Mouse (Mus musculus) megakaryocyte progenitor cell, adult 5-6 weeks (primary cell): ENCODE measurements at regions not wholly inside any gene's neighbourhood (a gene's known extent, or its start where the extent isn't known, plus 50 kb on each side); places are given as distances from the start of the nearest gene placed in this dataset.
"Not testable (repeated sequence)": the region's sequence is repeated elsewhere in the genome, so short reads cannot be mapped to it uniquely, and the experiment has no call there.

Source experiments
- ATAC-seq: replicated peaks from 2 replicates; pipeline ENCODE4 v1.8.0; 2016; ENCODE audit warnings: mild to moderate bottlenecking, moderate TSS enrichment, inconsistent platforms; ENCODE audit not compliant: poor library complexity

DNA sequence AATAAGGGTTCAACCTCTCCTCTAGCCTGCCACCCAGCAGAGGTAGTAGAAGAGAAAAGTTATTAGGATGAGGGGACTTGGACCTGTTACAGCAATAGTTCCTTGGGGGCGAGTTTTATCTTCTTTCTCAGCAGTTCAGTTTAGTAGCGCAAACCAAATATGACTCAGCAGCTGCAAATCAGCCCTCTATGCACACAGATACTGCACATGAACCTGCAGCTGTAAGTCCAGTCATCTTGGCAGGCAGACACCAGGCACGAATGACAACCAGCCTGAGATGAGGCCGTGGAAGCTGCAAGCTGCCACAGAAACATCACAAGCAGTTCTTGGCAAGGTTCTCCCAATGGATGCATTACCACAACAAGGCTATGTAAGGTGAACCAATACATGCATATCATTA is 327.0 kb upstream of the Akr1e1 start:
- peak; percentile 58 for ATAC-seq

DNA sequence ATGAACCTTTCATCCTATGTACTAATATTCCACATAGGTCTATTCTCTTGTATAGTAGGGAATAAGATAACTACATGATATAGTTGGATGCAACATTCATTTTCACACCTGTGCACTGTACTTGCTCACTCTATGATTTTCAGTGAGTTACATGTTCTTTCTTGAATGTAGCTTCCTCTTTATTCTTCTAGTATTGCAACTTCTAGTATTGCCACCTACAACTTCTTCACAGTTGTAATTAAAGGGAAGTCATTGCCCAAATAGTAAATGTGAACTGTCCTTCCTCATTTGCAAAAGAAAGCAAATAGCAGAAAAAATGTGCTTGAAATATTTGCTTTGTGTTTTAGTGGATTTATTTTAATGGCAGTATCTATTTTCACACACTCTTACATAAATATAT is 330.9 kb upstream of the Akr1e1 start:
- ATAC-seq, result peak; percentile 87

DNA sequence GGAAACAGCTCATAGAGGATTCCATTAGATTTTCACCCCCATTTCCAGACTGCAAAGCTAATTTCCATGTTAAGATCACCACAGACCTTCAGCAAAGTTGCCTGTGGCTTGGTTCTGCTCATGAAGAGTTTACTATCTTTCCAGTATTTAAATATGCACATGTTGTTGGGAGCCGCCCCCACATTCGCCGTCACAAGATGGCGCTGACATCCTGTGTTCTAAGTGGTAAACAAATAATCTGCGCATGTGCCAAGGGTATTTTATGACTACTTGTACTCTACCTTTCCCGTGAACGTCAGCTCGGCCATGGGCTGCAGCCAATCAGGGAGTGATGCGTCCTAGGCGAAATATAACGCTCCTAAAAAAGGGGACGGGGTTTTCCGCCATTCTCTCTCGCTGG is 333.5 kb upstream of the Akr1e1 start:
- peak; percentile 82 for ATAC-seq

DNA sequence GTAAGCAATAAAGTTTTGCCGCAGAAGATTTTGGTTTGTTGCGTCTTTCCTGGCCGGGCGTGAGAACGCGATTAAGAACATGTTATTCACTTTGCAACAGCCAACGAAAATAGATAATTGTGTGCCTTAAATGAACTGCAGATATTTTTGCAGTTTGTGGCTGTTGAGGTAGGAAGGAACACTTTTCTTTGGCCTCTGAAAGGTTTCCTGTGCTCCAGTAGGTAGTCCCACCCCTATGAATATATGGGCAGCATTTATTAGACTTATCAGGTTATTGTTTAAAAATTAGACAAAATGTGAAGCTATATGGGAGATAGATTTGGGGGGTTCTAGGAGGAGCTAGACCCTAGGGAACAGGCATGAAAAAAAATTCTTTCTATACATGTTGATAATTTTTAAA is 334.1 kb upstream of the Akr1e1 start:
- ATAC-seq, result peak; percentile 44; the same call in 1 of the 2 replicates

DNA sequence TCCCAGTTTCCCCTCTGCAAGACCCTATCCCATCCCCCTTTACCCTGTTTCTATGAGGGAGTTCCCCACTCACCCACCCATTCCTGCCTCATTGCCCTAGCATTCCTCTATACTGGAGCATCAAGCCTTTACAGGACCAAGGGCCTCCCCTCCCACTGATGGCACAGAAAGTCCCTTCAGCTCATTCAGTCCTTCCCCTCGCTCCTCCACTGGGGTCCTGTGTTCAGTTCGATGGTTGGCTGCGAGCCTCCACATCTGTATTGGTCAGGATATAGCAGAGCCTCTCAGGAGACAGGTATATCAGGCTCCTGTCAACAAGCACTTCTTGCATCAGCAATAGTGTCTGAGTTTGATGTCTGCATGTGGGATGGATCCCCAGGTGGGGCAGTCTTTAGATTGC is 346.4 kb upstream of the Akr1e1 start:
- ATAC-seq, result no peak

DNA sequence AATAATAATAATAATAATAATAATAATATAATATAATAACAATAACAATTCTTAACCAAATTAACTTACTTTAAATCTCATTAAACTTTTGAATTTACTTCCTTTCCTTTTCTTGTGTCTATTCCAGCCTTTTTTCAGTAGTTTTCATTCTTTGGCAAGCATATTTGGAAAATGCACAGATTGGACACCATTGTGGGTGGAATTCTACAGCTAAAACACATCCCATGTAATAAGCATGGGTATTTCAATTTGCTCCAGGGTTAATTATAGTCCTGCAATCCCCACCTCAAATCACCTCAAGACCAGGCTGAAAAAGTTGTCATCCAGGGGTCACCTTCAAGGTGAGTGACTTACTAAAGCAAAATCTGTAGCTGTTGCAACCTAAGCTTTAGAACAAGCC is 355.9 kb upstream of the Akr1e1 start:
- no peak for ATAC-seq

DNA sequence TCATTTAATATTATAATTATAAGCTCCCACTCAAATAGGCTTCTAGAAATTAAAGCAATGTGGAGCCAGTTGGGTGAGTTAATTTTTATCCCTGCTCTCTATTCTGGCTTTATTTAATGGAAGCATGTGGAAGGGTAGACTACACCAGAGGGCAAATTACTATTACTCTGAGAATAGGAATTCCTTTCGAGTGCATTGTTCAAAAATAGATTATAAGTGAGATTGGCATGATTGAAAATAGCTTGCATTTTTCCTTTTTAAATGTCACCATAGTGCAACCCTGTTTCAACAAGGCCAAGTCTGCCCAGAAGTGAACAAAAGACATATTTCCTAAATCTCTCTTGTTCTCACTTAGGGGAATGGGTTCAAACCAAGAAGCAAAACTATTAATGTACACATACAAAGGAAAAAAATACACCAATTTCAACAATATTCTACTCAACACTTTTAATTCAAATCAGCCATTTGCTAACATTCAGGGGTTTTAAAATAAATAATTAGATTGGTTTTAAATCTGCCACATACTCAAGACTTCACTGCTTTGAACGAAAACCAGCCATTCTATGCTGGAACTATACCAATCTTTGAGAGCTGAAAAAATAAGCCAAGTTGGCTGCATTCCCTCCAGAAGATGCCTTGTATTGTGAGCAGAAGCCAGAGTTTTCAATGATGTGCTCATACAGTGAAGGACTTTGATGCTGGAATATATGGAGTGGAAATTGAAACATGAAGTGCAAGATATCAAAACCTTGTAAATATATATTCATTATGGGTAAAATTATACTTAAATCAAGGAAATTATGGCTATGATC is 361.3 kb upstream of the Akr1e1 start:
- ATAC-seq, result no peak

DNA sequence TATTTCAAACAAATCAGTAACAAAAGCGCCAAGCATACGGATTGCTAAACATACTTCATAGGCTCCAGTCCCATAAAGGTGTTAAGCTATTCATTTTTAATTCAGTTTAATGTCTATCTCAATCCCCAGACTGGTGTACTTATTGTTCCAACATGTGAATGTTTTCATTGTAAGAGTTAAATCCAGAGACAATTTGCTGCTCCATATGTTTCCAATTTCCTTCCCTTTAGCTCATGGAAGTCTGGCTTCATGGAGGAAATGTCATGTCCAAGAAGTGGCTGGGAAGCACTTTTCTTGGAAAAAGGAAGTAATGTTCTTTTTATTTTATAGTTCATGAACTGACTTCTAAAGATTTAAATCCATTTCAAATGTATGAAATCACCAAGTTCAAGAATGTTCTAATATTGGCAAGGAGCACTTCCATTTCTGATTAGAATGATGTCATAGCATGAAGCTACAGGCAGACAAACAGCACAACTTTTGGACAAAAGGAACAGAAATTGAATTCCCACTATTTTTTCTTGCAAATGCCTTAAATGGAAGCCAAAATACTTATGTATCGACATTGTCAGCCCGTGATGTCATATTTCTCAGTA is 362.6 kb upstream of the Akr1e1 start:
- ATAC-seq, result no peak

DNA sequence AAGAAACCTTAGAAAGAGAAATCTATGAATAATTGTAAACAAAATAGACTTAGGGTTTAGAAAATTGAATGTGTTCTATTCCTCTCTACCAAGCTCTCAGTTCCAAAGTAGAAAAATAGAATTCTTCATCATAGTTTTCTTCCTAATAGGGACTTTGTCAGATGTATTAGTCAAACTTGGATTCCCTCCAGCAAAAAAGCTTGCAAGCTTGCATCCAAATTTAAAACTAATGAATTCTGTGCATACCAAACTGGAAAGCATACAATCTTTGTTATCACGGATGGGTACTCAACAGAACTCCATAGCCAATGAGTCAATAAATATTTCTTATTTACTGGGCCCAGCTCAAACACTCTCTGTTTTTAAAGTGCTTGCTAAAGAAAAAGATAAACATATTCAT is 383.9 kb upstream of the Akr1e1 start:
- no peak for ATAC-seq

DNA sequence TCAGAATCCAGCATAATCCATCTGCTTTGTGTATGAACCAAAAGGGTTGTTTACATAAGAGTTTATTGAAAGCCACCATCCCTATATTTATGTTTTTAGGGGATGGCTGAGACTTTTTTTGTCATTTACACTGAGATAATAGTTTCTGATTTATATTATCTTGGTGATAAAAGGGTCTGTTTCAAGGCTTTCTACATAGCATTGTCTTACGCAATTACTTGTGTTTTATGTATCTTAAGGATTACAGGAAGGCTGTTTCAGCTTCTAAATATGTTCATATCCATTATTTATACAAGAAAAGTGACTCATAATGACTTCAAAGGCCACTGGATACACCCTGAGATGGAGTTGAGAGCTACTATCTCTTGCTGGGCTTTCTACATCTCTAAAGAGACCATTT is 399.3 kb upstream of the Akr1e1 start:
- no peak for ATAC-seq

DNA sequence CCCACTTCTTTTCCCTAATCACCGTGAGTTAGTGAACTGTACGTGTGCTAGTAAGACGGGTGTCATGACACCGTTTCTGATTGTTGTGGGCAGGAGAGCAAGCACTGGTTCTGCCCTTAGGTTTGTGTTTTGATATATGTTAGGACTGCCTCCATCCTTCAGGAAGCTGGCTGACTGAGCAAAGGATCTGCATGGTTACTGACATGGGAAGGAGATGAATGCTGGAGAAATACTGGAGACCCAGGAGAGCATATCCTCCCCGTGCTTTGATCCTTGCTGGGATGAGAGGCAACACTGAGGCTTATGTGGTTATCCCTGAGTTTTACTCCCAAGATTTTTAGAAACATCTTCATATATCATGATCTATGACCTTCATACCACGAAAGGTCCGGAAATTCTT is 413.5 kb upstream of the Akr1e1 start:
- no peak for ATAC-seq

DNA sequence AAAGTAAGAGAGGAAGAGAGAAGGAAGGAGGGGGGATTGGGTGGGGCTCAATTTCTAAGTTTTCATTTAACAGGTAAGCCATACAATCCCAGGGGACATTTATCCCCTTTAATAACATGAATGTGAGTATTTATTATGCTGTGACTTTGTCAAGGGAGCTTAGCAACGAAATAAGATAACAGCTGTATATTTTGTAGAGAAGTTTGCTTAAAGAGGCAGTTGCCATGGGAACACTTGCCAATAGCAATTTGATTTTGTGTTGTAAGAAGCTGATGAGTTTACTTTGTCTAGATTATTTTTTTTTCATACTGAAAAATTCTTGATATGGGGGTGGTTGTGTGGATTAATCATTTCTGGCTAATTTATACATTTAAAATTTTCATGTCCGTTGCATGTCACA is 450.9 kb upstream of the Akr1e1 start:
- ATAC-seq, result no peak

DNA sequence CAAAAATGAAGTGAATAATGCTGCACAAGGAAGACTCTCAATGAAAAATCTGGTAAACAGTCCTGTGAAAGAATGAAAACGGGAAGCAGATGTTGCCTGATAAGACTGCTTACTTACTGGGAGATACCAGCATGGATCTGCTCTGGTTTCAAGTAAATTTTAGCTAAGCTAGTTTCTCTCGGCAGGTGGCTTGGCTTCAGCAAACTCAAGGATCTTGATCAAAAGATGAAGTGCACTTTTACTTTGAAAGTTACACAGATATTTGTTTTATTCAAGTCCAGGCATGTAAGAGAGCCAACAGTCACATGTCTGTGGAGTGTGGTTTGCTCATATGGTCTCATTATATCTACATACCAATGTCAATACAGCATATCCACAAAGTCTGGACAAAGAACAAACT is 451.5 kb upstream of the Akr1e1 start:
- no peak for ATAC-seq

DNA sequence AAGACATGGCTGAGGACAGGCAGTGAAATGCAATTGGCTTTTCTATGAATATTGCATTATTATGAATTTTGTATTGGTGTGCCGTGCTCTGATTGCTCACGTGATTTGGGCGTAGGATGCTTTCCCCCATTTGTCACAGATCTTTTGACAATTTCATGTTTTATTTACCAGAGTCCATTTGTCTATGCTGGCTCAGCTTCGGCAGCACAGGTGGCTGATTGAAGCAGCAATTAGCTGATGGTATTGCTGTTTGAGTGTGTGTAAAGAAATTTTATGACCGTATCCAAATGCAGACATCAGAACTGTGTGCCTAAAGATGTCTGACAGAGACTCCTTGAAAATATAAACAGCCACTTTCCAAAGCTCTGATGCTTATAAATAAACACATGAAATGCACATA is 498.5 kb upstream of the Akr1e1 start:
- ATAC-seq, result no peak

DNA sequence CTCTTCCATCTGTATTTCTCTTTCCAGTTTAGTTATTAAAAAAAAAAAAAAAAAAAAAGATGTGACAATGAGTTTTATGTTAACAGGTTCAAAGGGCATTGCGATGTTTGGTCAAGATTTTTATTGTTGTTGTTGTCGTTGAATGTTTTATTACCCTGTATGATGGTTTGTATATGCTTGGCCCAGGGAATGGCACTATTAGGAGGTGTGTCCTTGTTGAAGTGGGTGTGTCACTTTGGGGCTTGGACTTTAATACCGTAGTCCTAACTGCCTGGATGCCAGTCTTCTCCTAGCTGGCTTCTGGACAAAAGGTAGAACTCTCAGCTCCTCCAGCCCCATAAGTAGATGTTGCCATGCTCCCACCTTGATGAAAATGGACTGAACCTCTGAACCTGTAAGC is 545.9 kb upstream of the Akr1e1 start:
- ATAC-seq, result no peak

DNA sequence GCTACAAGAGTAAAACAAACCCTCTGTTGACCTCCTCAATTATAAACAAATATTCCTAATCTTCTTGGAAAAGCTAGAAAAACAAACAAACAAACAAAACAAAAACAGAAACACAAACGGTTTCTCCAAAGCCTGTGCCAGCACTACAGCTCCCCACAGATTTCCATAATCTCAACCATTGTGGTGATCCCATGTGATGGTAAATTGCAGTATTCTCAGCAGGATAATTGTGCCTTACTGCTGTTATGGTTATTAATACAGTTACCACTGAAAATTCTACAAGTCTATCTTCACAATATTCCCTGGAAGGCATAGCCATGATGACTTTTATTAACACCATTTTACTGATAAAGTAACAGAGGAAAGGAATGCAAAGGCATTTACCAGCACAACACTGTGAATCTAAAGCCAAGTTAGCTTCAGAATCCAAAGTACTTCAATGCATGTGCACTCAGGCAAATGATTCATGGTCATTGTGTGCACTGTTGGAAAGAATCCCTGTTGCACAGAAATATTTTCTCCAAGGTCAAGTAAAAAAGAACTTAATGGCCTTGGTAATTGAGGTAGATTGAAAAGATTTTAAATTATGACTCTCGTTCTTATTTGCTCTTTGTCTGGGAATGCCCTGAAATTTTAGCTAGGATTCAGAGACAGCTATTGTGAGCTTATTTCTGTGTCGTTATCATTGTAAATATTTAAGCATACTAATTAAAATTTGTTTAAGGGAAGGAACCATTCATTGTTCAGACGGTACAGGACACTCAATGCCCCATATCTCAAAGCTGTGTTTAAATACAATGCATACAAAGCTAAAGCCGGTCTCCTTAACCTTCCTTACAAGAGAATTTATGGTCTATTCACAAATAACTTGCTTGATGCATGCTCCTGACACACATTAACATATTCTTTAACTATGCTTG is 551.1 kb upstream of the Akr1e1 start:
- no peak for ATAC-seq

DNA sequence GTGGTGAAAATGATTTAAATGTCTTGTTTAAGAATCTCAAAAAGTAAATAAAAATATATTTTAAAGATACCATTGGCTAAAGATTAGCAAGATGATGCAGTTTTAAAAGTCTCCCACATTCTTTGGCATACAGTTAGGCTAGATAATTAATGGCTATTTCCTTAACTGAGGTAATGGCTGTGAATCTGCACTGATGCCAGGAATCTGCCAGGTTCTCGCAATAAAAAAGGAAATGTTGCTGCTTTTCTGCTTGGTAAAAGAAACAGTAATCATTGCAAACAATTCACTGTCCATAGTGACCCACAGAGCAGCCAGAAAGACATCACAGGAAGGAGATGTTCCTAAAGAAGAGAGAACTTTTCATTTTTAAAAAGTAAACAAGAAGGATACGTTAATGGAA is 557.7 kb upstream of the Akr1e1 start:
- no peak for ATAC-seq

DNA sequence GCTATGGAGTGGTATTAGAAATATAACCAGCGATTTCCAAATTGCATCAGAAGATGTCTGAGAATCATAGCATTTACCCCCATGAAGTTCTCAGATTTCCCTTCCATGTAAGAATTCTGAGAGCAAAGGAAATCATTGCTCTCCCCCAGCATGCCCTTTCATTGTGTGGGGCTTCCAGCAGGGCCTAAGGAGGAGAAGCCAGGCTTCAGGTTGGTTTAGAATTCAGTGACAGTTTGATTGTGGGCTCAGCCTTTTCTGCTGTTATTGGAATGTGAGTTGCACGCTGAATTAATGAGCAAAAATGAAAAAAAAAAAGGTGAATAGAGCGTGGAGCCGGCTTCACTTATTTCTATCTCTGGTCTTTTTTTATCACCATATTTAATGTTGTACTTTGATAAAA is 570.0 kb upstream of the Akr1e1 start:
- ATAC-seq, result no peak

DNA sequence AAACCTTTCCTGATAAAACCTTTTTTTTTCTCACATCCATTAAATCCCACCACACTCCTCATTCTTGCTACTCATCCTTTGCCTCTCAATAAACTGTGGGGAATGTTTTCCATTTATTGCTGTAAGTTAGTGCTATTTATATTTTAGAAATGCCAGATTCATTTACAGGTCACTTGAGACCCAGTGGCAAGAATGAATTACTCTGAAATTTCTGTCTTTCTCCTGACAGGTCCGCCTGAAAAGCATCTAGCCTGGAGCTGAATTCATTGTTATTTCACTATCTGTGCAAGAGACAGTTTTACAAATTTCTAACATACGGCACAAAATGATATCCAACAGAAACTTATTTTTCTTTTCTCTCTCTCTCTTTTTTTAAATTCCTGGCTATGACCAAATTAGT is 570.6 kb upstream of the Akr1e1 start:
- no peak for ATAC-seq

DNA sequence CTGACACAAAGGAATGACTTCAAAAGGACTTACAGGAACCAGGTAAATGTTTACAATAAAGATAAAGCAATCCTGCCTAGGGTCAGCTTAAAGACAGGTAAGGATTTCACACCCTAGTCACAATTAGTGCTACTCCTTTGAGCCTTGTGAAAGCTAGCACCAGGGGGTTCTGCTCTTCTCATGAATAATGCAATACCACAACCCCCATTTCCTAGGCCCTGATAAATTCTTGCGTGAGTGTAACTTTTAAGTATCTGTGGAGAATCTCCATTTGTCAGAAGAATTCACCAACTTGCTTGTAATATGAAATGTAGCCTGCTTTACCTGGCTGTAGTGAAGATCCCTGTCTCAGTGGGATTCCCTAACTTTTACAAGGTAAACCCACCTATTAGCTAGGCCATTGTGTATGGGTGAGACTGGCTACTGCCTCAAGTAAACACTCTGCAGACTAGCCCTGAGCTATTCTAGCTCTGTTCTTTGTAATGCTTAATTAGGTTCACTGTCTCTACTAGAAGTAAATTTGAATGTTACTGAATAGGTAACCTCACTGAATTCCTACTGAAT is 576.3 kb upstream of the Akr1e1 start:
- not testable (repeated sequence) for ATAC-seq

DNA sequence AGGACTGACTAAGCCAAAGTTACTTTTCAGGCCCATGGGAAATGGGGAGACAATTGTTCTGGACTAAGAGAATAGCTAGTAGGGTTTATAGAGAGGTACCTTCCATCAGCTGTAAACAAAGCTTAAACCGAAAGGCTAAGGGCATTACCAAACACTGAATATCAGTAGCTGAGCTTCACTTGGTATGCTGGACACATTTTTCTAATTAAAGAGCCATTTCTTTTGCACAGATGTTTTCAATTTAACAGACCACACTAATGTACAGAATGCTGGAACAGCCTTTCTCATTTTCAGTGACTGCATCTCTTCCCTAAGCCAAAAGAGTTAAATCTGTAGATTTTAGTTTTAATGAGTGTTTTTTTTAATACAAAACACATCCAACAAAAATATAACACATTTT is 593.8 kb upstream of the Akr1e1 start:
- no peak for ATAC-seq

DNA sequence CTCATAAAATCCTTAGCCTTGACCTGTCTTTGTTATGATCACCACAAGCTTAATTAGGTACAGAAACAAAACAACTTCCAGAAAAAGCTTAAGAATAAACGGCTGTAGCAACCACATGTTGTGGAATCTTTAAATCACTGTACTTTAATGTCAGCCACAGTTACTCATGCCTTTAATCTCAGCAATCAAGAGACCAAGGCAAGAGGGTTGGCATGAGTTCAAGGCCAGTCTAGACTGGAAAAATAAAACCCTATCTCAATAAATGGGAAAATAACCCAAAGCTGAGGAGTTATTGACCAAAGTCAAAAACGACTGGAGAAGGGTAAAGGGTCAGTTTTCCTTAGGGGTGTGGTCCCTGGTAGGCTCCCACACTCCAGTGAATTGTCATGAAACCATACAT is 595.2 kb upstream of the Akr1e1 start:
- no peak for ATAC-seq
